Mouse (Mus musculus) heart, embryonic 15.5 days (tissue): ENCODE results near the gene Gm28230. TPM values are rescaled to one million over a fixed set of nuclear protein-coding genes. Genes with fewer than 3 reads are reported as not detected.

ENCODE experiments used
- ATAC-seq: fragments of 200-750 bp; cut with Nextera tagmentation; replicated peaks from 2 replicates; pipeline ENCODE4 v1.8.0; 2017; ENCODE audit warnings: low read depth, moderate TSS enrichment; ENCODE audit not compliant: insufficient number of reproducible peaks, insufficient read depth, low FRiP score
- H3K27ac ChIP-seq: fragments of 300-500 bp; sonication (generic); 2 replicates; pipeline ENCODE4 v1.5.1; 2015; ENCODE audit warnings: mild to moderate bottlenecking, inconsistent platforms
- H3K27me3 ChIP-seq: fragments of 300-500 bp; sonication (generic); 2 replicates; pipeline ENCODE4 v1.6.1; 2015; ENCODE audit warnings: inconsistent platforms
- H3K36me3 ChIP-seq: fragments of 300-500 bp; sonication (generic); 2 replicates; pipeline ENCODE4 v1.6.1; 2015; ENCODE audit warnings: mild to moderate bottlenecking, inconsistent platforms
- H3K4me1 ChIP-seq: fragments of 300-500 bp; sonication (generic); replicated peaks from 2 replicates; pipeline ENCODE4 v1.6.1; 2015; ENCODE audit warnings: inconsistent platforms
- H3K4me2 ChIP-seq: fragments of 300-500 bp; sonication (generic); 2 replicates; pipeline ENCODE4 v1.6.1; 2015; ENCODE audit warnings: inconsistent platforms, mild to moderate bottlenecking, moderate library complexity
- H3K4me3 ChIP-seq: fragments of 300-500 bp; sonication (generic); 2 replicates; pipeline ENCODE4 v1.5.1; 2015; ENCODE audit warnings: mild to moderate bottlenecking, inconsistent platforms
- H3K9ac ChIP-seq: fragments of 300-500 bp; sonication (generic); 2 replicates; pipeline ENCODE4 v1.6.1; 2015; ENCODE audit warnings: mild to moderate bottlenecking, inconsistent platforms
- H3K9me3 ChIP-seq: fragments of 300-500 bp; sonication (generic); replicated peaks from 2 replicates; pipeline ENCODE4 v1.6.1; 2016; ENCODE audit warnings: inconsistent platforms
- WGBS: fragments of 180-500 bp; shearing (Covaris S2); methylation state at CpG from one replicate; pipeline ENCODE4 v1.1.7; 2015; ENCODE audit warnings: mixed read lengths; 5-methylcytosine and 5-hydroxymethylcytosine counted together
- polyA plus RNA-seq: library from polyadenylated mRNA; unstranded; fragments of >200 nt; fragmentation: Nextera tagmentation; extraction: Ambion mirVana; gene quantifications from 2 replicates; pipeline ENCODE4 v1.2.1, GENCODE M21; 2015

The Gm28230 gene
- polyA plus RNA-seq, 1 experiment from 2014 or later: not detected

DNA sequence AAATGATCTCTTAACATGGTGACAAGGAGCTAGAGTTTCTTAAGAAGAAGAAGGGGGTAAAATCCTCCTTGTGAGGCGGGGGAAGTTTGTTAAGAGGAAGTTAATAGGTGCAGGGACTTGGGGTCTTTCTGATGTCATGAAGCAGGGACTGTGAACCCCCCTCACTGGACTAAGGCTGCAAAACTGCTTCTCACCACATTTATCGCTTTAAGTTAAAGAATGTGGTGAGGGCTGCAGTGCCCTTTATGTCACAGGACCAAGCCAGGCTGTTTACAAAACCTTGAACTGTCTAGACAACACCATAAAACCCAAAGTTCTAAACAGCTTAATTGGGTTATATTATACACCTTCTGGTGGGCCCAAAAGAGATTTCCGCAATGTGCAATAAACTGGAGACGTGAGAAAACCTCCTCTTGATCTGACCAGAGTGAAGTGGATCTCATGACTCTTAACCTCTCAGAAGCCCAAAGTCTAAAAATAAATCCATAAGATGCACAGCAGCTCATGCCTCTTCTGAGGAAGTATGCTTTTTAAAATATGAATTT is 41.4 kb upstream of the Gm28230 start:
- Histone ChIP-seq H3K4me1 (peaks cover 18% of the 10 kb centered on the region), H3K27me3 (peaks cover 99% of the 10 kb centered on the region), H3K4me2 (no peak overlapping the region), H3K4me3 (no peak overlapping the region), H3K9ac (no peak overlapping the region), H3K9me3 (no peaks in the 10 kb centered on the region), H3K27ac (no peak overlapping the region), H3K36me3 (no peaks in the 10 kb centered on the region)
- no peak for ATAC-seq
- WGBS: 17% methylated on average over 4 of the region's 4 CpGs

DNA sequence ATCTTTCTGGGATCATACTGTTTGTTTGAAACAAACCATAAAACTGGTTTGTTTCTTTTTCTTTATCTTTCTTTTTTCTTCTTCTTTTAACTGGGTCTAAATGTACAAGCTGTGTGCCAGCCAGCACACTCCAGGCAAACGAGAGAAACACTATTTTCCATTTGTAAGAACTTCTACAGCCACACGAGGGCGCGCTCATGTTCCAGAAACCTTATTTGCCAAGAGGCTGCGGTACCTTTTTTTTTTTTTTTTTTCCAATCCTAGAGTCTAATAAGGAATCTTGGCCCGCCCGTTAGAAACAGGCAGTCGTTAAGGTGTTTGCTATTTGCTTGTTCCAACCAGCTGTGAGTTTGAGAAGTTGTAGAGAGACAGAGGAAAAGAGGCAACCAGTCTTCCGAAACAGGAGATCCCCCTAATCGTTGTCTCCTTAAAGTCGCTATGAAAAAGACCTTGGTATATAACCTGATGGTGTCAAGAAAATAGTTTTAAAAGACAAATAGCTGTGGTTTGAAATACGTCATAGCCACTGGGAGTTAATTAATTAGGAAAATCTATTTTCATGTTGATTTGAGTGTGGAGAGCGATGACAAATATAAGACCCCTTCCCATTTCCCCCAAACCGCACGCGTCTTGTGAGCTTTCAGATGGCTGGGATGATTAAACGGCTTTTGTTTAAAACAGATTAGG is 40.1 kb upstream of the Gm28230 start:
- Histone ChIP-seq H3K4me1 (peaks cover 20% of the 10 kb centered on the region), H3K9me3 (no peaks in the 10 kb centered on the region), H3K4me3 (no peak overlapping the region), H3K4me2 (no peak overlapping the region), H3K9ac (no peak overlapping the region), H3K27ac (no peak overlapping the region), H3K27me3 (peaks cover 97% of the 10 kb centered on the region), H3K36me3 (no peaks in the 10 kb centered on the region)
- ATAC-seq: no peak
- 8% methylated on average over 17 of the region's 17 CpGs for WGBS

DNA sequence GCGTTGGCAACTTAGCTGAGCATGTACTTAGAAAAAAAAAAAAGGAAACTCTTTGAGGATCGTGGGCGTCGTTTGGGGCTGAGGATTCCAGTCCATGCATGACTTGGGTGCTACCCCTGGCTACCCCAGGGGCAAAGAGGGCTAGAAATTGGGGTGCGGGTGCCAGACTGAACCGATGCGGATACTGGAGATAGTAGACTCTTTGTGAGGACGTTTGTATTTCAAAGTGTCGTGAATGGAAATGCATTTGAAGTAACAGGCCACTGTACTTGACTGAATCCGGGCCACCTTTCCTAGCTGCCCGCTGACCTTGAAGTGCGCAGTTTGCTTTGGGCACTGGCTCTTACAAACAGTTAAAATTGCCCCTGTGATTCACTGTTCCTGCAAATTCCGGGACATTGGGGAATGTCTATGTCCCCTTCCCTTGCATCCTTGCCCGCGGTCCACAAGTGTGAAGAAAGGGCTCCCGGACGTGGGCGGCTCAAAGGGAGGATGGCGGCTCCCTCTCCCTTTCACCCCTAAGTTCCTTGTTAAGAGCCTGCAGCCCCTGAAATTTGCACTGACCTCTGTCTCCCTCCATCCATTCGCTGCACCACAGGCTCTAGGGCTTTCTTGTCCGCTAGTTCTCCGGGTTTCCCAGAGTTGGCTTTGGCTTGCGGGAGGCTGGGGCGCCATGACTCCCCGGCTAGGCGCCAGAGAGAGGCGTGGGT is 39.4 kb upstream of the Gm28230 start:
- Histone ChIP-seq H3K9ac (no peak overlapping the region), H3K36me3 (no peaks in the 10 kb centered on the region), H3K4me2 (no peak overlapping the region), H3K27ac (no peak overlapping the region), H3K27me3 (peaks cover 97% of the 10 kb centered on the region), H3K4me3 (no peak overlapping the region), H3K4me1 (peaks cover 17% of the 10 kb centered on the region), H3K9me3 (no peaks in the 10 kb centered on the region)
- ATAC-seq: no peak
- WGBS: 4% methylated on average over 27 of the region's 27 CpGs

GRCm38 (mm10) chr2:74687698-74688555 is 38.6 kb upstream of the Gm28230 start:
- no peak for ATAC-seq
- H3K9me3 ChIP-seq: no peaks in the 10 kb centered on the region
- peaks cover 9% of the 10 kb centered on the region for H3K4me1 ChIP-seq
- no peak overlapping the region for H3K4me2 ChIP-seq
- H3K9ac ChIP-seq: no peak overlapping the region
- H3K36me3 ChIP-seq: no peaks in the 10 kb centered on the region
- peaks cover 97% of the 10 kb centered on the region for H3K27me3 ChIP-seq
- no peak overlapping the region for H3K4me3 ChIP-seq
- 3% methylated on average over 31 of the region's 31 CpGs for WGBS
- no peak overlapping the region for H3K27ac ChIP-seq

- WGBS: 5% methylated on average over 12 of the region's 12 CpGs
- no peak for ATAC-seq
- no peaks in the 10 kb centered on the region for H3K36me3 ChIP-seq
- H3K27ac ChIP-seq: no peak overlapping the region
- peaks cover 97% of the 10 kb centered on the region for H3K27me3 ChIP-seq
- H3K9ac ChIP-seq: no peak overlapping the region
- H3K4me1 ChIP-seq: peaks cover 5% of the 10 kb centered on the region
- no peaks in the 10 kb centered on the region for H3K9me3 ChIP-seq
- H3K4me2 ChIP-seq: no peak overlapping the region
- H3K4me3 ChIP-seq: no peak overlapping the region
Observed at GRCm38 (mm10) chr2:74688795-74689573, 37.5 kb upstream of the Gm28230 start.

- H3K4me3 ChIP-seq: no peak overlapping the region
- H3K9me3 ChIP-seq: no peaks in the 10 kb centered on the region
- no peak overlapping the region for H3K4me2 ChIP-seq
- no peak for ATAC-seq
- H3K36me3 ChIP-seq: no peaks in the 10 kb centered on the region
- H3K4me1 ChIP-seq: peaks cover 5% of the 10 kb centered on the region
- 4% methylated on average over 24 of the region's 24 CpGs for WGBS
- H3K9ac ChIP-seq: no peak overlapping the region
- H3K27ac ChIP-seq: no peak overlapping the region
- peaks cover 97% of the 10 kb centered on the region for H3K27me3 ChIP-seq
Observed at GRCm38 (mm10) chr2:74689574-74690337, 36.8 kb upstream of the Gm28230 start.

- Histone ChIP-seq H3K4me3 (no peak overlapping the region), H3K27me3 (peaks cover 97% of the 10 kb centered on the region), H3K9ac (no peak overlapping the region), H3K36me3 (no peaks in the 10 kb centered on the region), H3K4me2 (no peak overlapping the region), H3K9me3 (no peaks in the 10 kb centered on the region), H3K4me1 (peaks cover 5% of the 10 kb centered on the region), H3K27ac (no peak overlapping the region)
- ATAC-seq: no peak
- 12% methylated on average over 8 of the region's 8 CpGs for WGBS
Observed at GRCm38 (mm10) chr2:74690338-74690716, 36.2 kb upstream of the Gm28230 start.

DNA sequence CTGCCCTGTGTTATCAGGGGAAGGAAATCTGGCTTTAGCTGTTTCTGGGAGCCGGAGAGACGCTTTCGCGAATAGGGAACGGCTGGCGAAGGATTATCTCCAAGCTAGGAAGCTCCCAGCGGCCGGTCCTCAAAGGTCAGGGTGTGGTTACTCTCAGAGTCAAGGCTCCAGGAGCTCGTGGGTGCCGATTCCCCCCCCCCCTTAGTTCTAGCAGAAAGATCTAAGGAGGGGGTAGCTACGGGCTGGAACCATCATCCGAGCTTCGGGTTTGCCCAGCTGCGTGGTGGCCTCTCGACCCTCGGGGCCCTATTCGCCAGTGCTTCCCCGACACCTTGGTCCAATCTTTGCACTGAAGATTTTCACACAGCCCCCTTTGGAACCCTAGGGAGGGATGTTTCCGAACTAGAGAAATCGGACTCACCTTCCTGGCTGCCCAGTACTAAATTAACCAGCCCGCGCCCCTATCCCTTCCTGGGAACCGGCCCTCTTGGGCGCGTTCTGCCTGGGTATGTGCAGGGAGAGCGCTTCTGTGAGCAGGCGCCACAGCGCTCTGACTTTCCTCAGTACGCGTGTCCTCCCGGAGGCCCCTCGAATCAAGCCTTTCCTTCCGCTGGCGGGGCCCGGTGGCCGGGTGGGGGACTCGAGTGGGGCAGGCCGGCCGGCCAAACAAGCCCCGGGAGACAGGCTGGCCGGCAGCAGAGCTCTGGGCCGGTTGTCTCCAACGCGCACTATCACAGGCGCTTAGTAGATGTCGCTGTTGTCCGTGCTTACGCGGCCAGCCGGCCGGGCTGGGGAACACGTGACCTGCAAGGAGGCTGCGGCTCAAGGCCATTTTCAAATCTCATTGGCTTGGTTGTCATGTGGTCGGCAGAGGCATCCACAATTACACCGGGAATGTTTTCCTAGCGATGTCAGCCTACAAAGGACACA is 35.2 kb upstream of the Gm28230 start, which contains the start of gene Hoxd10:
Hoxd10 (plus strand) TSS at position 903 of the 930 bp plus-strand sequence.
- peaks cover 5% of the 10 kb centered on the region for H3K4me1 ChIP-seq
- no peaks in the 10 kb centered on the region for H3K9me3 ChIP-seq
- peak within 1 kb of the TSS; percentile 31 for H3K4me3 ChIP-seq
- no peak within 1 kb of the TSS for H3K9ac ChIP-seq
- no peak; the same call in 1 of the 2 replicates for ATAC-seq
- H3K4me2 ChIP-seq: peak within 1 kb of the TSS; percentile 36; the same call in 1 of the 2 replicates
- H3K27ac ChIP-seq: no peak within 1 kb of the TSS
- WGBS: 1% methylated on average over 56 of the region's 56 CpGs
- H3K36me3 ChIP-seq: no peaks in the 10 kb centered on the region
- peaks cover 98% of the 10 kb centered on the region for H3K27me3 ChIP-seq

- Histone ChIP-seq H3K9ac (no peak overlapping the region), H3K9me3 (no peaks in the 10 kb centered on the region), H3K4me3 (0 out of 2 replicates have a peak overlapping the region, but pooled peaks have one; percentile 31), H3K4me1 (peaks cover 5% of the 10 kb centered on the region), H3K36me3 (no peaks in the 10 kb centered on the region), H3K27me3 (peaks cover 98% of the 10 kb centered on the region), H3K27ac (no peak overlapping the region), H3K4me2 (no peak overlapping the region)
- 6% methylated on average over 35 of the region's 35 CpGs for WGBS
- ATAC-seq: no peak
Observed at GRCm38 (mm10) chr2:74691995-74692807, 34.3 kb upstream of the Gm28230 start.
